Mouse (Mus musculus) spleen, postnatal 10 days (tissue): ENCODE data around the gene Dcun1d4.
"Not testable (repeated sequence)": the region's sequence is repeated elsewhere in the genome, so short reads cannot be mapped to it uniquely, and the experiment has no call there.

Experiments used
- DNase-seq, 2 experiments: peaks; one replicate each; pipeline ENCODE4 v3.0.0; 2021 to 2022; ENCODE audit warnings: low spot score in 2 of 2

Gene Dcun1d4

GRCm38 (mm10) chr5:73547252-73547651, 66.5 kb downstream of the Dcun1d4 start:
- no peak for DNase-seq

- DNase-seq, result no peak
These were observed 67.4 kb downstream of the Dcun1d4 start for GRCm38 (mm10) chr5:73548237-73548636.

- DNase-seq, result no peak
These were observed 68.0 kb downstream of the Dcun1d4 start for GRCm38 (mm10) chr5:73548838-73549237.

GRCm38 (mm10) chr5:73551836-73552235, 71.0 kb downstream of the Dcun1d4 start:
- DNase-seq, result no peak

- DNase-seq, result no peak
These were observed 73.1 kb downstream of the Dcun1d4 start for GRCm38 (mm10) chr5:73553903-73554302.

GRCm38 (mm10) chr5:73555096-73555852, 74.5 kb downstream of the Dcun1d4 start:
- no peak for DNase-seq

GRCm38 (mm10) chr5:73556733-73557425, 76.1 kb downstream of the Dcun1d4 start:
- no peak for DNase-seq

GRCm38 (mm10) chr5:73558756-73559155, 78.0 kb downstream of the Dcun1d4 start:
- no peak for DNase-seq

GRCm38 (mm10) chr5:73564038-73564437, 83.2 kb downstream of the Dcun1d4 start:
- no peak for DNase-seq

GRCm38 (mm10) chr5:73566119-73566518, 85.3 kb downstream of the Dcun1d4 start:
- DNase-seq, result no peak

GRCm38 (mm10) chr5:73566892-73567291, 86.1 kb downstream of the Dcun1d4 start:
- no peak for DNase-seq

- peak in 1 of 2 experiments; percentile 22 for DNase-seq
These were observed 88.4 kb downstream of the Dcun1d4 start for GRCm38 (mm10) chr5:73569181-73569580.

- no peak for DNase-seq
These were observed 90.8 kb downstream of the Dcun1d4 start for GRCm38 (mm10) chr5:73571395-73572156.

- DNase-seq, result no peak
These were observed 92.0 kb downstream of the Dcun1d4 start for GRCm38 (mm10) chr5:73572846-73573245.

GRCm38 (mm10) chr5:73573789-73574188, 93.0 kb downstream of the Dcun1d4 start:
- DNase-seq, result no peak

- DNase-seq, result no peak
These were observed 93.8 kb downstream of the Dcun1d4 start for GRCm38 (mm10) chr5:73574616-73575015.

- no peak for DNase-seq
These were observed 95.9 kb downstream of the Dcun1d4 start for GRCm38 (mm10) chr5:73576708-73577107.

GRCm38 (mm10) chr5:73578131-73578530, 97.3 kb downstream of the Dcun1d4 start:
- no peak for DNase-seq

GRCm38 (mm10) chr5:73584011-73584410, 103.2 kb downstream of the Dcun1d4 start:
- not testable (repeated sequence) for DNase-seq

GRCm38 (mm10) chr5:73585212-73586115, 104.7 kb downstream of the Dcun1d4 start:
- DNase-seq, result no peak

GRCm38 (mm10) chr5:73586597-73586996, 105.8 kb downstream of the Dcun1d4 start:
- DNase-seq, result no peak
